Mouse (Mus musculus): ENCODE results near the gene Gkn1. TPM values are rescaled to one million over a fixed set of nuclear protein-coding genes. Genes with fewer than 3 reads are reported as not detected.

Gene Gkn1
- 0.94 and 3.6 TPM in 2 replicates for polyA plus RNA-seq (2012; rRNA removed)

DNA sequence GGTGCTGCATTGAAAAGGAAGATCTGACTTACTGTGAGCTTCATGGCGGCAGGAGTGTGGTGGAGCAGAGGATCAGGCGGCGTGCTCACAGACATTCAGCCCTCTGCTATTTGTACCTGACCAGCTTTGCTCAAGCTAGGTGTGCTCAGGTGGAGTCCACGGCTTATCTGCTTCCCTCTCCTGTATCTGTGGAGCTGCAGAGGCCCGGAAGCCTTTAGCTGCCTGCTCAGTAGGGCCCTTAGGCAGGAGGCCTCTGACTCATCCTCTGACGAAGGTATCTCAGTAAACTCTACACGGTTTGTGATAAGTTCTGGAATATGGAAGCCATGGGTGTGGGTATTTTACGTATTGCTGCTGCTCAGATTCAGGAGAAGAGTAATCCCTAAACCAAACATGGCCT is at the start of gene Gkn1:
TSS of gene Gkn1 (minus strand) at position 114 of the 400 bp plus-strand sequence.

DNA sequence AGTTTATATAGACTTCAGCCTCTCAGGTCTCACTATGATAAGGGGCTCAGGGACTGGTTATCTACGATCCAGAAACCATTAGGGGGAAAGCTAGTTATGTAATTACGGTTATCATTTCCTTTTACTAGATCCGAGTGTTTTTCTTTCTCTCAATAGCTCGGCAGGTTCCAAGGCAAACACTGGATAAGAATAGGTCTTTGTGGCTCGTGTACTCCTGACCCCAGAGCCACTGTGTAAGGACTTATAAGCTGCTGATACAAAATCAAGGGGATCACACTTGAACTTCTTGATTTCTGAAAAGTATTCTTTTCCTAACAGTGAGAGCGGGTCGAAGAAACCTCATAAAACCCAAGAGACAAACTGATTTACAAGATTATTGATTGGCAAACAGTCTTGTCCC is 38.1 kb upstream of the Gkn1 start, which contains the start of gene Gkn3:
TSS of gene Gkn3 (minus strand) at position 59 of the 400 bp plus-strand sequence.

DNA sequence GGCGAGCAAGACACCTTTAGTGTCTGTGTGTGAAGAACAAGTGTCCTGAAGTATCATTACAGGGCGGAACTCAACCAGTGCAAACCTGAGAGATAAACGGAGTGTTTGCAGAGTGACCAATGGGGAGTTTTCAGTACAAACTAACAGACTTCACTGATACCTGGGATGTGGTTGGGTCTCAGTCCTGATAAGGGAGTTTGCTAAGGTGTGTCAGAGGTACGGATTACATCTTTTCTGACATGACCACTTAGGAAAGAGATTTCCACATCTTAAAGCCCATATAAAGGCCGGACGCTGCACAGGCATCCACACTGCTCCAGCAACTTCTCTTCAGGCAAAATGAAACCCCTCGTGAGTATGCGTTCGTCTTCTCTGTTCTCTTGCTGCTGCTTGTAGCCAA is 22.3 kb upstream of the Gkn1 start, which contains the start of gene Gkn2:
TSS of gene Gkn2 (plus strand) at position 301 of the 400 bp plus-strand sequence.

DNA sequence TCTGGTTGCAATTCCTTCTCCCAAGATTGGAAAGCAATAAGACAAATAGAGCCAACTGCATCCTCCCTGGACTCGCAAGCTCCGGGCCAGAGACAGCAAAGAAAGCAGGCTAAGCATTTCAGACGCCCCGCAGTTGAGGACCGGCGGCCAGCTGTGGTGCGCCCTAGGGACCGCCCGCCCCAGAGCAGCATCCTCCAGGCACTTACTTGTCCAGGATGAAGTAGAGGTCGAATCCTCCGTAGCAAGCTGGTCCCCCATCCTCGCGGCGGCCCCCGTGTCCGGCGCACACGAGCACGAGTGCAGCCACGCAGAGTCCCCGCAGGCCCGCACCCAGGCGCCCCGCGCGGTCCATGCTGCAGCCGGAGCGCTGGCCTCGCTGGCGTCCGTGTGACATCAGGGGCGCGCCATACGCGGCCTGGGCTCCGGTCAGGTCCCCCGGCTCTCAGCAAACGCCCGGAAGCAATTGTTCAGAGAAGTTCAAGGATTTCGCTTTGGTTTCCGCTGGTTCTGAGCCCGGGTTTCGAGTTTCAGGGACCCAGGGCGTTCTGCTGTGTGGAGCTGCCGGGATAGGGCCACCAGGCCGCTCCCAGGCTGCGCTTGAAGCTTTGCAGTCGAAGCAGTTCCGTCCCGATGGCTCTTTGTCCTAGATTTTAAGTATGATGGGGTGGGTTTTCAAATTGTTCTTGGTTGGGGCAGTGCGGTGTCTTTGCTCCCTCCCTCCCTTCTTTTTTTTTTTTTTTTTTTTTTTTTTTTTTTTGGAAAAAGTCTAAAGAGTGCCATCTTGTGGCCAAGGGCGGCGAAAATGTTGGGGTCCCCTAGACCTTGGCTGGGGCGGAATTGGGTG is 15.4 kb downstream of the Gkn1 start, which contains the start of gene Antxr1:
TSS of gene Antxr1 (minus strand) at position 731 of the 844 bp plus-strand sequence.

Other genes with a start within 250 kb of the Gkn1 start
- 45.9 and 83.5 TPM in 2 replicates for gene D6Ertd527e, start 246.2 kb downstream of the Gkn1 start, polyA plus RNA-seq (2012; rRNA removed)
- 24.2 and 28.3 TPM in 2 replicates for gene Antxr1, start 15.1 kb downstream of the Gkn1 start, polyA plus RNA-seq (2012; rRNA removed)
- 1.4 TPM in 1 of 2 replicates, not detected in the other for gene Gkn2, start 22.4 kb upstream of the Gkn1 start, polyA plus RNA-seq (2012; rRNA removed)
- 2.4 and 2.6 TPM in 2 replicates for gene Gkn3, start 38.0 kb upstream of the Gkn1 start, polyA plus RNA-seq (2012; rRNA removed)
- gene Bmp10, start 78.1 kb upstream of the Gkn1 start, polyA plus RNA-seq (2012; rRNA removed), result not detected in 2 replicates
- 1.0 and 1.3 TPM in 2 replicates for gene Arhgap25, start 182.3 kb upstream of the Gkn1 start, polyA plus RNA-seq (2012; rRNA removed)
- gene Prokr1, start 239.8 kb upstream of the Gkn1 start, polyA plus RNA-seq (2012; rRNA removed), result 1.5 and 1.8 TPM in 2 replicates

Data from ovary, adult 2 months (tissue).